Mouse (Mus musculus) cerebellum, adult (tissue): Measurements from ENCODE around the gene Il10.
"Not testable (repeated sequence)": the region's sequence is repeated elsewhere in the genome, so short reads cannot be mapped to it uniquely, and the experiment has no call there.

Source experiments
- ATAC-seq: cut with Nextera tagmentation; 2 replicates; pipeline ENCODE4 v1.9.2; 2017; ENCODE audit warnings: mild to moderate bottlenecking, moderate library complexity, mixed read lengths; ENCODE audit not compliant: insufficient number of reproducible peaks, low FRiP score, low TSS enrichment

Il10 gene

DNA sequence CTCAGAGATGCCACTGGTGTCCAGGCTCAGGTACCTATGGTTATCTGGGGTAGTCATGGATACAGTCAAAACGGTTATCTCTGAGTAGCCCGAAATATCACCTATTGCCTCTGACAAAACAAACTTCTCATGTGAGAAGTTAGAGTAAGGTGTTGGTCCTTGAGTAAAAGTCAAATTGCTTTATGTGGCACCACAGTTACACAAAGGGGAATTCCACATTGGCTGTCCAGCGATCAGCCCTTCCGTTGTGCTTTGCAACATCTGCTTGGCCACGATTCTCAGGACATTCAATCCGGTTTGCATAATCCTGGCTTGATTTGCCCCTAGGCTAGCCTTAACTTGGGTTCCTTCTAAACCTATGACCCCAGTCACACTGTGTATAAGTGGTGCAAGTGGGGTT lies 4.4 kb upstream of the Il10 start:
- ATAC-seq, result no peak

DNA sequence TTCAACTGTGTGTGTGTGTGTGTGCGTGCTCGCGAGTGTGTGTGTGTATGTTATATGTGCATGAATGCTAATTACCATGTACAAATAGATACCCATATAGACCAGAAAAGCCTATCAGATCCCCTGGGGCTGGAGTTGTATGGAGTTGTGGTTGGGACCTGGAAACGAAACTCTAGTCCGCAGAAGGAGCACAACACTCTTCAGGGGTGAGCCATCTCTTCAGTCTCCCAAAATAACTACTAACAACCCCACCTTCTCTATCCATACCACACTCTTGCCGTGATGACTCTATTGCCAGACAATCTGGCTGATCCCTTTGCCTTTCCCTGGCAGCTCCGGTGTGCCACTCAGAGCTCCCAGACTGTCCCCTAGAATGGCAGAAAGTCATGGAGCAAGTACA lies 3.8 kb upstream of the Il10 start:
- ATAC-seq, result no peak

DNA sequence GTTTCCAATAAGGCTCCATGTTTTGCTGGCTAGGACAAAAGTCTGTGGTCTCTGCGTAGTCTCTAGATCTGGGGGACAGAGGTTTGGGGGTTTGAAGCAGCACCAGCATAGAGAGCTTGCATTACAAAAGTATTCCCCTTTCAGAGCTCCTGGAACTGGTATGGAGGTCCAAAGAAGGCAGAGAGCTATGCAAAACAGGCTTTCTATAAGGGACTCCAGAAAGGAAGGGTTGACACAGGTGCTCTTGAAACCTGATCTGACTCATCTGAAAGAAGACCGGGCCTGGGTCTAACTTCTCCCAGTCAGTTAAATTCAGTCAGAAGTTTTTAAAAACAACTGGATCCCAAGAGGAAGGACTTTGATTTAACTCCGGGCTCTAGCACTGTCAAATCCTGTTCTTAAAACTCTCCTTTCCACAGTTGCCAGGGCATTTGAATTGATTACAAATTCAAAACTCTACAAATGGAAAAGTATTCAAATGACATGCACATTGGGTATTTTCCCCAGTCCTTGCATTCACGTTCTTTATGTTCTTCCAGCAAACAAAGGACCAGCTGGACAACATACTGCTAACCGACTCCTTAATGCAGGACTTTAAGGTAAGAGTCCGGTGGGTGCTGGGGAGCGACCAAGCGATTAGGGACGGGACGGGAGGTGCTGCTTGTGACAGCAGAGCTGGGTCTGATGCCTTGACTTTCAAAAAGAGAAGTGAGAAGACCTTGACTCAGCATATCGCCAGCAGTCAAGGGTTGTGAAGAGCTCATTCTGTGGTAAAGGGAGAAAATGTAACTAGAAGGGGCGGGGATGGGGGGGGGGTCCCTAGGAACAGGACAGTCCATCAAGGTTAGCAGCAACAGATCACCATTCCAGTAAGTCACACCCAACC lies 1.0 kb downstream of the Il10 start:
- no peak for ATAC-seq

DNA sequence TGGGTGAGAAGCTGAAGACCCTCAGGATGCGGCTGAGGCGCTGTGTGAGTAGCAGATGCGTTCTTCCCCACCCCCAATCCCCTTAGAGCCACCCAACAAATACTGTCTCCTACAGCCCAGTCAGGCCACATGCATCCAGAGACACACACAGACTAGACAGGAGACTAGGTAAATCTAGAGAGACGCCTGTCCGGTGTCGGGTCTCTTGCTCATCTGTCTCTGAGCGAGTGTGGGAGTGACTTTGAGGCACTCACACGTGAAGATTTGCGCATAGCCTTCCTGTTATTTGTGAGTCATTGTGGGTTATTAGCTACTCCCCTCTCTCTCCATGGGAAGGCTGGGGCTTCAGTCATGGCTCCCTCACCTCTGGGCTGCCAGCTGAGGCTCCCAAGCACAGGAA lies 1.8 kb downstream of the Il10 start:
- no peak for ATAC-seq

DNA sequence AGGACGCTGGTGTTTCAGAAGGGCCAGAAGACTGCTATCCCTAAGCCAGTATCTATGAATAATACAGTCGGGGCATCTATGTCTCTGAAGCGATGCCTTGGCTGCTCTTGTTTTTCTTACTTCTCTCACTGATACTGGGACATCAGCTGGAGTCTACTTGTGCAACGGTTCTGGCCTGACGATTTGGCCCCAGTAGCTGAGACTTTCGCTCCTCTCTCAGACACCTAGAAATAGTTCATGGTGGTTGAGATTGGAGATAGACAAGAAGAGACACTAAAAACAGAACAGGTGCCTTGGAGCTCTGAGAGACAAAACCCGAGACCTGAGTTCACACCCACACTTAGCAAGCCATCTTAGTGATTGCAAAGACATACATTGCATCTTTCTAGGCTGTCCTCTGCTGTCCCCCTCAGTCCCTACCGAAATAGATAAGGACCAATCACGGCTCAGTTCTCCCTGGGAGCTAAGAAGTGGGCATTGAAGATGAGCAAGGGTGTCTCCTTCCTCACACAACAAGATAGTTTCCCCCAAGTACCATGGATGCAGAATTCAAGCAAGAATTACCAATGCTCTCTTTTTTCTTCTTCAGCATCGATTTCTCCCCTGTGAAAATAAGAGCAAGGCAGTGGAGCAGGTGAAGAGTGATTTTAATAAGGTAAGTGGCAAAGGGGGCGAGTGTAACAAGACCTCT lies 2.4 kb downstream of the Il10 start:
- ATAC-seq, result no peak

DNA sequence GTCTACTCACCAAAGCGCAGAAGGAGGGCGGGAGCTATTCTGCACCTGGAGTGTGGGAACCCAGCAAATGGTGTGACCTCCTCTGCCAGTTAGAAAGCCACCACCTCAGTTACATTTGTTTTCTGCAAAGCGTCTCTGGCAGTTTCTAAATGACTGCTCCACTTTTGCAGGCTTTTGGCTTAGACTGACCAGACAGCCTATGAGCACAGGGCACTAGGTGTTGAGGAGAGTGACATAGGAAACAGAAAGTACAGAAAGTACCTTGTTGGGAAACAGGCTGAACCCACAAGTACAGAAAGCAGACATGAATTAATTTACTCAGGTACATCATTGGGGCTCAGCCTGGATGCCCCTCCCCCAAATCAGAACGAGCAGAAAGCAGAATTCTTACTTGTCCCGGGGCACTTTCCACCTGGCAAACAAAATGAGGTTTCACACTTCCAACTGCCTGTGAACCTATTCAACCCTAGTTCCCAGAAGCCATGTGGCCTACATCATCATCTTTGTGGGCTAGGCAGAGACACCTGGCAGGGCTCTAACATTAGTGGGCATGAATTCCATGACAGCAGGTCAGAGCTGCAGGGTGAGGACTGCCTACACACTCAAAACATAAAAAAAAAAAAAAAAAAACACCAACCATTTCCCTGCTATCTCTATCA lies 3.1 kb downstream of the Il10 start:
- ATAC-seq, result peak; percentile 90

DNA sequence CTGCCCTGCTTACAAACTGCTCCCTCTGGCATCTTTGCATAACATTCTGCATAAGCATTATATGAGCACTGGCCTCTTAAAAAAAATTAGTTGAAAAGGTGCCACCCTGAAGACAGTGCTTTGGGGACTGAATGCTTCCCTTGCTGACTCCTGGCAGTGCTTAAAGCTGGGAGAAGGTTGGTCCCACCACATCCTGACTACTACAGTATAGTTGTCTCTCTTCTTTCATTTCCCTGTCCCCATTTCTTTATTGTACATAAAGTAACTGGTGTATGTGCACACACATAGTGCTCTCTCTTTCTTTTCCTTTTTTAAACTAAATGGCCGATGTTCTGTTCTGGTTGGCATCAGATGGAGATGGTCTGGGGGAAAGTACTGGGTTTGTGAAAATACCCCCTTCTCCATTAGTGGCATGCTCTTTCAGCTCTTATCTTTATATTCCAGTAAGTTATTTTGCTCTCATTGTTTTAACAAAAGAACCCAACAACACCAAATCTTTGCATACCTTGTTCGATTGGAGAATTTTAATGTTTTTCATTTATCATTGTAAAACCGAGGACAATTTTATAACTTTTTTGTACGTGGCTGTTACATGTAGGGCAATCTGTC lies 3.7 kb downstream of the Il10 start:
- ATAC-seq, result not testable (repeated sequence)

DNA sequence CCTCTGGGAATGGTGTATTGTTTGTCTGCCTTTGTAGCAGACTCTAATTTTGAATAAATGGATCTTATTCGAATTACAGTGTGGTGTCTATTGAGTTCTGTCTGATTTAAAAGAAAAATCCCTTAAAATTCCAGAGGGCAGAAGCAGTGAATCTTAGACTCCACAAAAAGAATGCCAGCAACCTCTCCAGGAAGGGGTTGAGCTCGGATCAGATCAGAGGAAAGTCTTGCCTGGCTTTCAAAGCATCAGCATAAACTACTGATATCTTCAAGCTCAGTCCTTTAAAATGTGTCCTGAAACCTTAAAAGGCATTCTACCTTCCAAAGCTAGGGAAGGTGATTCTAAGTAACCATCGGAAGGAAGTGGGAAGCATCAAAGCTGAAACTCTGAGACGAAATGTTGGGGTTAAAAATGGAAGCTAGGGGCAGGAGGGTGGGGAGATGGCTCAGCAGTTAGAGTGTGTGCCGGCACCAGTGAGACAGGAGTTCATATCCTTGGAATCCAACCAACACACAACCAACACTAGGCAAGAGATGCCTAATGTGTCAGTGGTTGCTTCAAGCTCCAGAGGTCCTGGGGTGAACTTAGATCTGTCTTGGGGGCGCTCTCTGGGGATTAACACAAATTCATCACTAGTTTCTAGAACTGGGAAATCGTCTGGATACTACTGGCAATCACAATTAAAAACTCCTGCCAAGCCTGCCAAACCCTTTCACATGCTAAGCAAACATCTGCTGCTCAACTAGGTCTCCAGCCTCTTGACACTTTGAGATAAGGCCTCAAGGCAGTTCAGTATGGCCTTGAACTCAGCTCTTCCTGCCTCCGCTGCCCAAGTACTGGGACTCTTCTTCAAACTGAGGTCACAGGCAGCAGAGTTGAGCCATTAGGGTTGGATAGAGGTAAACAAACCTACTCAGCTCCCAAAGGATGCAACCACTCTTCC lies 5.5 kb downstream of the Il10 start:
- ATAC-seq, result no peak

DNA sequence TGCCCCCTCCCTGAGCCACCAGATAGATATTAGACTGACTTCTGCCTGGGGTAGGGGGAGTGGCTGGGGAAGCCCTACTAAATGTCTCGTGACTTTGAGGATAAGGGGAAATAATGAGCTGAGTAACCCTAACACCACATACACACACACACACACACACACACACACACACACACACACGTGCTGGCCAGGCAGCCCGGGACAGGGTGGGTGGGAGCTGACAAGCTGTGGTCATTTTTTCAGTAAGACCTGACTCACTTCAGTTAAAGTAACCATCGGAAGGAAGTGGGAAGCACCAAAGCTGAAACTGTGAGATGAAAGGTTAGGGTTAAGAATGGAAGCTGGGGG lies 6.2 kb downstream of the Il10 start:
- ATAC-seq, result no peak

DNA sequence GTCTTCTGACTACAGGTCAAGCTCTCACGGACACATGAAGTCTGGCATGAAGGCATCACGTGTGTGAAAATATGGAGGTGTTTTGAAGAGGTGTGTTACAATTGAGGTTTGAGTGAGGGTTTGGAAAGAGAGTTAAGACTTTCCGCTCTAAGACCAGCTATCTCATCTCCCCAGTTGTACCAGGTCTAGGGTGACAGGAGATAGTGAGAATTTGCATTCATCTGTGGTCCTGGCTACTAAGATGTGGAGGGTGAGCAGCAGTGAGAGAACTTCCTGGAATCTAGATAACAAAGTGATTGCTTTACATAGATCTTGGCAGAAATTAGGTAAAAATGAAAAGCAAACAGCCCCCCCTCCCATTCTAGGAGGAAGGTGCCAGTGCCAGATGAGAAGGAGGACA lies 9.6 kb downstream of the Il10 start:
- no peak for ATAC-seq

DNA sequence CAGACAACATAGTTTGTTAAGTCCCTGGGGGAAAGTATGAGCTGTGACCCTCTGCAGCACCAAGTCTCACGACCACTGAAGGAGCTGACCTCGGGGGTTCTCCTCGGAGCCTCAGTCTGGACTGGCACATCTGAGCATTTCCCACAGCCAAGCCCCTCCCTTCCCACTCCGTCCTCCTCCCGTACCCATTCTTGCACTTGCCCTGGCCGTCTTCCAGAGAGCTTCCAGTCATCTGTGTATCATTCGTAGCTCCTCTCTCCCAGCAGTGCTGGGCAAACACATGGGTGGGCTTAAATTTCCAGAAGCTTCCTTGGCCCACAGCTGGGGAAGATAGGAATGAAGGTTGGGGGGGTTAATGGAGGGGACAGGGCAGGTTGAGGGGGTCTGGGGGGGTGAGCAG lies 10.6 kb downstream of the Il10 start:
- ATAC-seq, result no peak

DNA sequence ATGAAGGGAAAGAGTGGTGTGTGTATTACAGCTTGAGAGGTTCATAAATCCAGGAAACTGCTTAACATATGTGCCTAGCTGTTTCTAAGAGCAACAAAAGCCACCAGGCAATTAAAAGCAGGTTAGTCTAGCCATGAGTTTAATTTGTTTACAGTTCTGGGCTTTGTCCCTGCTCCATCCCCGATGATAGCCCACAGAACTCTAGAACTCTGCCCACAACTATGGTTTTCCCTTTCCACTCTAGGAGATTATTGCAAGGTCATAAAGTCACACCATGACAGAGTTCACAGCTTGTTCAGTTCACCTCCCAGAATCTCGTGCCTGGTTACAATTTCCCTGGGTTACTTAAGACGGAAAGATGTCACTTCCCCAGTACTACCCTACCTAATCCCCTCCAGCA lies 11.6 kb downstream of the Il10 start:
- ATAC-seq, result no peak

DNA sequence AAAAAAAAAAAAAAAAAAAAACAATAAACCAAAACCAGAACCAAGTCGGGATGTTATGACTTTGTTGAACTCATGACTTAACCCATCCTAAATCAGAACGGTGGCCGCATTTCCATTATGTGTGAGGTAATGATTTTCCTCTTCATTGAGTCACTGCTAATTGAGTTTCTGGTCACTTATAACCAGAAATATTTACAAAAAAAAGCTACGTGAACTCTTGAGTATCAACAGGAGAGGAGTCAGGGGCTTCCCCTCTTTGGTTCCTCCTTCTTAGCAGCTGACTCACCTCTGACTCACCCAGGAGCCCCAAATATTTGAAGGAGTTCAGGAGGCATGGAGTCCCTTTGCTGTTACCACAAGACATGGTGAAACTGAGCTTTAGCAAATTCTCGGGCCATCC lies 18.4 kb downstream of the Il10 start:
- no peak for ATAC-seq

DNA sequence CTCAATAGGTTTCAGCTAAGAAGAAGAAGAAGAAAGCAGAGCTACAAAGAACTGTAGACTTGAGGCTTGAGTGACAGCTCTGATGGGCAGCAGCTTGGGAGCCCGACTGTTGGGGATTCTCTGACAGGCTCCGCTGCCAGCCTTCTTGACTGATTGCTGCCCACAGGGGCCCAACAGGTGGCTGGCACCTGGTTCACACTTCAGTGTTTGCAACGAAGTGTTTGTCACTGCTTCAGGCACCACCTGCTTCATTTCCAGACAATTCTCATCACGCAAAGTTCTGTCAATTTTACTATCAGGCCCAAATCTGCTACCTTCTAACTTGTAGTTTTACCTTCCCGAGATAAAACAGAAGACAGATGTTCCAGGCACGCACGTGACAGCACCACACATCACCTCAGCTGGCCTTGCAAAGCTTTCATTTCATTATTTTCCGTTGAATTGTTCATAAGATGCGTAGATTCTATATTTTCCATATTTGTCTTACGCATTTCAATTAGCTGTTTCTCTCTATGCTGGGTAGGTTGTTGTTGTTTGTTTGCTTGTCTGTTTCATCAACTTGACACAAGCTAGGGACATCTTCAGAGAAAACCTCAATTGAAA lies 18.9 kb downstream of the Il10 start:
- no peak for ATAC-seq

DNA sequence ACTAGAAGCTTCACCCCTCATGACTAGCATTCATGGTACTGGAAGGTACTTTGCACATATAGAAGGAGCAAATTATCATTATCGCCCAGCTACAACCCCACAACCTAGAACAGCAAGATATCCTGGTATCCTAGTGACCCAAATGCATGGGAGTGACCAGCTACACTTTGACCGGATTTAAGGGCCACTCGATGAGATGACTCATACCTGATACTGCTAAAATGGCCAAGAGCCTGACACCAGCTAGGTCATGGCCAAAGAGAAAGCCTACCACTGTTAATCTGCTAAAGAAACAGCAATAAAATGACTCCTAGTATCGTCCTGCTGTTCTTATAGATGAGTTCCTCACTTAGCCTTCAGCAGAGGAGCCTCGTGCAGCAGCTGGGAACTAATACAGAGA lies 19.8 kb downstream of the Il10 start:
- ATAC-seq, result no peak

DNA sequence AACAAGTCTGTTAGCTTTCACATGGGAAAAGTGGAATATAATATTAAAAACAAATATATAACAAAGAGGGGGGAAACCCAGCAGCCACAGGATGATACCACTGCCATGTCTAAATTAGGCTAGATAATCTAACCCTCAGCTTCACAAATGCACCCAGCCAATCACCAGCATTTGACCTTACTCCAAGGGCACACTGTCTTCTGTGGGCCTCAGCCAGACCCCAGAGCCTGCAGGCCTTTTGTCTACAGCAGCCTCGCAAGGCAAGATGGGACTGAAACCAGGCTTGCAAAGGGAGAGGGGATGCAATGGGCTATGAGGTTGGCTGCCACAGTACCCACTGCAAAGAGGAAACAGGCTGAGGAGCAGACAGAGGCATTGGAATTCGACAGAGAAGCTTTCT lies 22.6 kb downstream of the Il10 start:
- ATAC-seq, result no peak

DNA sequence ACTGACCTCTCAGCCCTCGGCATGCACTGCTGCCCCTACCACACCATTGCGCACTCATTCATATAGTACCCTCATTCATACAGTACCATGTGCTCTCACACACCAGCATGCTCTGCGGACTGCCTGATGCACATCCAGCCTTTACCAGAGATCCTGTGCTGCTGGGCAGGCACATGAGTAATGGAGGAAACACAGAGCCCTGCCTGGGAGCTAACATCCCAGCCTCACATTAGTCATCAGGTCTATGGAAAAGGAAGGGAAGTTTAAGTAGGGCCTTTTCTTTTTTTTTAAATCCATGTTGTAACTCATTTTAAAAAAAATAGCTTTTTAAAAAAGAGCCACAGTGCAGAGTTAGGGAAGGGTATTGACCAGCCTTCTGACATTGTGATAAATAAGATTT lies 23.1 kb downstream of the Il10 start:
- no peak for ATAC-seq

DNA sequence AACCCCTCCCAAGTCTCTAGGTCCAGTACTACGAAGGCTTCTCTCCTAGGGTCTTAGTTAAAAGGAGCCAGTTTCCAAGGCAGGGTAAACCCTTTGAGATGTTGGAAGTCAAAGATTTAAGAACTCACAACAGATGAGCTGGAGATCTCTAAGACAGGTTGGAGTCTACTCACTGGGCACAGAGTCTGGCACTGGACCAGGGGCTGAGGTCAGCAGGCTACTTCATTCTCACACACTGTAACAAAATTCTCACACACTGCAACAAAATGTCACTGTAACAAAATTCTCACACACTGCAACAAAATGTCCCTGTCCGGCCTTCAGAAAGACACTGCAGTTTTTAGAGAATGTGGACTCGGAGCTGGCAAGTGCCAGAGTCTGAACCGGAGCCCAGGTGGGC lies 24.0 kb downstream of the Il10 start:
- ATAC-seq, result no peak

DNA sequence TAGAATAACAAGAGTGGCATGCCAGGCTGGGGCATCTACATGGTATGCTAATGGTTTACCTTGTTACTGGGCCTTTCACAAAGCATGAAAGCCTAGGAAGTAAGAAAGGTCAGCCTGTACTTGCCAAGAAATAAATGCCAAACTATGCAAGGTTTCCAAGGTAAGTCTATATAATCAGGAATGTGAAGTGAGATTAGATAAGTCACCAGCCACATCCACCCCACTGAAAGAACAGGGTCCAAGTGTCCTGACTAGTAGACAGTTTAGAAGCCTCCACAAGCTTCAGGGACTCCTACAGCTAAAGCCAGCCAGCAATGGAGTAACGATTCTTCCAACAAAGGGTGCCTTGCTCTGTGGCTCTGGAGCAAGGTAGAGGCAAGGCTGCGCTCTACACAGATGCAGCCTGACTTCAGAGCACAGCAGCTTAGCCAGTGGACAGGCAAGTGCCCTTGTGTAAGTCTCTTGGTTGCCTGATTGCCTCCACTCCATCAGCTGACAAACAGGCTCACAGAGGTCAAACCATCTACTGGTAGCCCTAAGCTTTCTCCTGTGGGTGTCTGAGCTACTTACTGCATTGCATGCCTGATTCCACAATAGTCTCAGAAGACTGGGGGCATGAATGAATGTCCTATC lies 26.2 kb downstream of the Il10 start:
- no peak for ATAC-seq
